Mouse (Mus musculus) midbrain, postnatal 0 days (tissue): ENCODE measurements around the gene Itga9. TPM values are rescaled to one million over a fixed set of nuclear protein-coding genes. Genes with fewer than 3 reads are reported as not detected.

ENCODE experiments used
- ATAC-seq: fragments of 200-750 bp; cut with Nextera tagmentation; 2 replicates; pipeline ENCODE4 v1.8.0; 2017; ENCODE audit warnings: moderate number of reproducible peaks, mild to moderate bottlenecking, moderate TSS enrichment, moderate library complexity; ENCODE audit not compliant: low FRiP score
- DNase-seq: peaks from one replicate; pipeline ENCODE4 v3.0.0-alpha.2; 2015; ENCODE audit warnings: low spot score
- H3K27ac ChIP-seq: fragments of 300-500 bp; sonication (generic); 2 replicates; pipeline ENCODE4 v1.5.1; 2014; ENCODE audit warnings: low read depth, mild to moderate bottlenecking, low read length, mixed read lengths
- H3K27me3 ChIP-seq: fragments of 300-500 bp; sonication (generic); 2 replicates; pipeline ENCODE4 v1.6.1; 2014; ENCODE audit warnings: low read length, control low read depth, mixed read lengths; ENCODE audit not compliant: insufficient read depth
- H3K36me3 ChIP-seq: fragments of 300-500 bp; sonication (generic); 2 replicates; pipeline ENCODE4 v1.6.1; 2014; ENCODE audit warnings: low read length, control low read depth, mixed read lengths; ENCODE audit not compliant: insufficient read depth
- H3K4me1 ChIP-seq: fragments of 300-500 bp; sonication (generic); 2 replicates; pipeline ENCODE4 v1.6.1; 2014; ENCODE audit warnings: mild to moderate bottlenecking, control low read depth, antibody characterized with exemption, low read length, mixed read lengths; ENCODE audit not compliant: insufficient read depth
- H3K4me2 ChIP-seq: fragments of 300-500 bp; sonication (generic); 2 replicates; pipeline ENCODE4 v1.6.1; 2014; ENCODE audit warnings: low read depth, mild to moderate bottlenecking, low read length, mixed read lengths; ENCODE audit not compliant: poor library complexity, severe bottlenecking
- H3K4me3 ChIP-seq: fragments of 300-500 bp; sonication (generic); 2 replicates; pipeline ENCODE4 v1.5.1; 2014; ENCODE audit warnings: low read depth, mild to moderate bottlenecking, low read length, moderate library complexity
- H3K9ac ChIP-seq: fragments of 300-500 bp; sonication (generic); replicated peaks from 2 replicates; pipeline ENCODE4 v1.6.1; 2014; ENCODE audit warnings: mild to moderate bottlenecking, low read length, moderate library complexity, mixed read lengths; ENCODE audit not compliant: poor library complexity, severe bottlenecking
- H3K9me3 ChIP-seq: fragments of 300-500 bp; sonication (generic); 2 replicates; pipeline ENCODE4 v1.6.1; 2016; ENCODE audit warnings: low read length, control low read depth
- CTCF ChIP-seq: IDR thresholded peaks from 2 replicates; pipeline ENCODE4 v1.5.1; 2016; ENCODE audit warnings: antibody characterized with exemption, mild to moderate bottlenecking
- WGBS: fragments of 180-500 bp; shearing (Covaris S2); extraction: QIAGEN DNeasy Blood & Tissue Kit; methylation state at CpG from one replicate; pipeline ENCODE4 v1.1.7; 2014; 5-methylcytosine and 5-hydroxymethylcytosine counted together
- polyA plus RNA-seq: library from polyadenylated mRNA; unstranded; fragments of >200 nt; fragmentation: Nextera tagmentation; extraction: Ambion mirVana; gene quantifications from 2 replicates; pipeline ENCODE4 v1.2.1, GENCODE M21; 2015
- total RNA-seq: library from RNA; depleted of rRNA; stranded (reverse); fragments of >200 nt; gene quantifications from 2 replicates; pipeline ENCODE4 v1.2.3, GENCODE M21; 2014

Itga9 gene
- total and polyA plus RNA-seq, 2 experiments from 2014 or later = 1.1 to 8.2 TPM

GRCm38 (mm10) chr9:118875705-118876104, 269.2 kb downstream of the Itga9 start:
- ATAC-seq = no peak
- H3K36me3 ChIP-seq = no peaks in the 10 kb centered on the region
- H3K9ac ChIP-seq = no peak overlapping the region
- H3K27me3 ChIP-seq = no peaks in the 10 kb centered on the region
- H3K27ac ChIP-seq = no peak overlapping the region
- WGBS = 92% methylated on average over 4 of the region's 4 CpGs
- H3K4me2 ChIP-seq = no peak overlapping the region
- H3K4me3 ChIP-seq = no peak overlapping the region
- DNase-seq = no peak
- TF ChIP-seq CTCF = no peak
- no peaks in the 10 kb centered on the region for H3K4me1 ChIP-seq
- no peaks in the 10 kb centered on the region for H3K9me3 ChIP-seq

GRCm38 (mm10) chr9:118876902-118877301, 270.4 kb downstream of the Itga9 start:
- Histone ChIP-seq H3K4me2 (no peak overlapping the region), H3K27me3 (no peaks in the 10 kb centered on the region), H3K4me1 (no peaks in the 10 kb centered on the region), H3K9ac (no peak overlapping the region), H3K9me3 (no peaks in the 10 kb centered on the region), H3K27ac (no peak overlapping the region), H3K36me3 (no peaks in the 10 kb centered on the region), H3K4me3 (no peak overlapping the region)
- ATAC-seq (no peak), DNase-seq (no peak)
- TF ChIP-seq CTCF = no peak
- WGBS = 77% methylated on average over 10 of the region's 10 CpGs

- no peak for TF ChIP-seq CTCF
- H3K9me3 ChIP-seq = no peaks in the 10 kb centered on the region
- no peaks in the 10 kb centered on the region for H3K27me3 ChIP-seq
- H3K4me1 ChIP-seq = no peaks in the 10 kb centered on the region
- ATAC-seq = no peak
- no peak overlapping the region for H3K4me3 ChIP-seq
- no peak for DNase-seq
- H3K4me2 ChIP-seq = no peak overlapping the region
- H3K36me3 ChIP-seq = no peaks in the 10 kb centered on the region
- 79% methylated on average over 7 of the region's 7 CpGs for WGBS
- no peak overlapping the region for H3K9ac ChIP-seq
- no peak overlapping the region for H3K27ac ChIP-seq
Observed at GRCm38 (mm10) chr9:118877365-118878008, 271.0 kb downstream of the Itga9 start.

GRCm38 (mm10) chr9:118878596-118878995, 272.1 kb downstream of the Itga9 start:
- H3K4me1 ChIP-seq = no peaks in the 10 kb centered on the region
- no peak overlapping the region for H3K4me2 ChIP-seq
- H3K9ac ChIP-seq = no peak overlapping the region
- H3K4me3 ChIP-seq = no peak overlapping the region
- 94% methylated on average over 11 of the region's 11 CpGs for WGBS
- DNase-seq (no peak), ATAC-seq (no peak)
- no peaks in the 10 kb centered on the region for H3K9me3 ChIP-seq
- H3K27ac ChIP-seq = no peak overlapping the region
- no peaks in the 10 kb centered on the region for H3K27me3 ChIP-seq
- no peak for TF ChIP-seq CTCF
- no peaks in the 10 kb centered on the region for H3K36me3 ChIP-seq

- DNase-seq (no peak), ATAC-seq (no peak)
- WGBS = 80% methylated on average over 7 of the region's 7 CpGs
- Histone ChIP-seq H3K27ac (no peak overlapping the region), H3K9ac (no peak overlapping the region), H3K36me3 (no peaks in the 10 kb centered on the region), H3K4me1 (no peaks in the 10 kb centered on the region), H3K27me3 (no peaks in the 10 kb centered on the region), H3K4me2 (no peak overlapping the region), H3K9me3 (no peaks in the 10 kb centered on the region), H3K4me3 (no peak overlapping the region)
- peak; percentile 50 for TF ChIP-seq CTCF
Observed at GRCm38 (mm10) chr9:118881281-118881945, 274.9 kb downstream of the Itga9 start.

- no peak overlapping the region for H3K9ac ChIP-seq
- no peaks in the 10 kb centered on the region for H3K36me3 ChIP-seq
- H3K9me3 ChIP-seq = no peaks in the 10 kb centered on the region
- no peak for TF ChIP-seq CTCF
- H3K4me1 ChIP-seq = no peaks in the 10 kb centered on the region
- no peak overlapping the region for H3K4me2 ChIP-seq
- DNase-seq (no peak), ATAC-seq (no peak)
- H3K4me3 ChIP-seq = no peak overlapping the region
- H3K27me3 ChIP-seq = no peaks in the 10 kb centered on the region
- WGBS = 92% methylated on average over 6 of the region's 6 CpGs
- H3K27ac ChIP-seq = no peak overlapping the region
Observed at GRCm38 (mm10) chr9:118881946-118882284, 275.4 kb downstream of the Itga9 start.
